Mouse (Mus musculus) regulatory T cell (primary cell): ENCODE results near the gene Duox1.

Experiments
- in situ Hi-C: fragments of 300-600 bp; cut with MboI, MseI; formaldehyde crosslinking; loops from one replicate; pipeline ENCODE4 v1.15.1; 2025; ENCODE audit warnings: high pct_unique_total_duplicates

Duox1 gene

DNA sequence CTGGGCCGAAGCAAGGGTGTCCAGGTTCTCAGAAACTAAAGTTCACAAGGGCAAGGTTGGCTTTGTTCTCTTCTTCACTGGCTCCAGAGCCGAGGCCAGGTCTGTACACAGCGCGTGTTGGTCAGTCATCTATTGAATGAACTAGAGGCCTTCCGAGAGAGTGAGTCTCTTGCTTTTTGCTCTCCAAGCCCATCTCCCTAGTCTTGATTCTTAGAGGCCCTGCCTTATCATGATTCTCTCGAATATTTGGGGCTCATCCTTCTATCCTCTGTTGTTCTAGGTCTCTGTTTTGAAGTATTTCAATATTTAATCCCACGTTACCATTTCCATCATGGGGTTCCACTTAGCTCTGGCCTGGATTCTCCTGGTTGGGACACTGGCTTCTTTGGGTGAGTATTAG, at the start of gene Duox1:
TSS of gene Duox1 (plus strand) at position 301 of the 400 bp plus-strand sequence.
- in situ Hi-C loops: no loop called here

GRCm38 (mm10) chr2:122266407-122267193, 48.9 kb upstream of the Duox1 start:
- in situ Hi-C loops: loop anchor here (25.0 kb wide), 1 partner anchor 1071 kb away; no protein-coding TSS in a partner anchor

GRCm38 (mm10) chr2:122278769-122279168, 36.7 kb upstream of the Duox1 start:
- in situ Hi-C loops: no loop called here

- in situ Hi-C loops: no loop called here
Observed at GRCm38 (mm10) chr2:122284091-122284490, 31.4 kb upstream of the Duox1 start.

GRCm38 (mm10) chr2:122286137-122286536, 29.3 kb upstream of the Duox1 start:
- in situ Hi-C loops: no loop called here

GRCm38 (mm10) chr2:122294916-122295315, 20.6 kb upstream of the Duox1 start:
- in situ Hi-C loops: no loop called here

GRCm38 (mm10) chr2:122297271-122298095, 18.0 kb upstream of the Duox1 start:
- in situ Hi-C loops: no loop called here

DNA sequence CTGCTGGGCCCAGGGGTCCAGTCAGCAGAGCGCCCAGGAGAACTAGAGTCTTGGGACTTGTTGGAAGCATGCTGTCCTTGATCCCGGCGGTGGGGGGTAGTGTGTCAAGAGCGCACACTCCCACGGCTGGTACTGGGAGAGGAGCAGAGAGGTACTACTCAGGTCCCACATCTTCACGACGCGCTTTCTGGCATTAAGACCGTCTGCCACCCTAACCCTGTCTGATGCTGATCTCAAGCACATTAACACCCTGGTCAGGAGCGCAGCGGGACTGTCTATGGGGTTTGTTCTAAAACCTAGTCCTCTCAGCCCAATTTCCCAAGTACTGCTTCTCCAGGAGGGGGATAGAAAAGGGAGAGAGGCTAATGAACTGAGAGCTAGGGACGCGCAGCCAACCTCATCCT, 17.4 kb upstream of the Duox1 start, which contains the start of gene Duox2:
TSS of gene Duox2 (minus strand) at position 354 of the 404 bp plus-strand sequence.
- in situ Hi-C loops: no loop called here

DNA sequence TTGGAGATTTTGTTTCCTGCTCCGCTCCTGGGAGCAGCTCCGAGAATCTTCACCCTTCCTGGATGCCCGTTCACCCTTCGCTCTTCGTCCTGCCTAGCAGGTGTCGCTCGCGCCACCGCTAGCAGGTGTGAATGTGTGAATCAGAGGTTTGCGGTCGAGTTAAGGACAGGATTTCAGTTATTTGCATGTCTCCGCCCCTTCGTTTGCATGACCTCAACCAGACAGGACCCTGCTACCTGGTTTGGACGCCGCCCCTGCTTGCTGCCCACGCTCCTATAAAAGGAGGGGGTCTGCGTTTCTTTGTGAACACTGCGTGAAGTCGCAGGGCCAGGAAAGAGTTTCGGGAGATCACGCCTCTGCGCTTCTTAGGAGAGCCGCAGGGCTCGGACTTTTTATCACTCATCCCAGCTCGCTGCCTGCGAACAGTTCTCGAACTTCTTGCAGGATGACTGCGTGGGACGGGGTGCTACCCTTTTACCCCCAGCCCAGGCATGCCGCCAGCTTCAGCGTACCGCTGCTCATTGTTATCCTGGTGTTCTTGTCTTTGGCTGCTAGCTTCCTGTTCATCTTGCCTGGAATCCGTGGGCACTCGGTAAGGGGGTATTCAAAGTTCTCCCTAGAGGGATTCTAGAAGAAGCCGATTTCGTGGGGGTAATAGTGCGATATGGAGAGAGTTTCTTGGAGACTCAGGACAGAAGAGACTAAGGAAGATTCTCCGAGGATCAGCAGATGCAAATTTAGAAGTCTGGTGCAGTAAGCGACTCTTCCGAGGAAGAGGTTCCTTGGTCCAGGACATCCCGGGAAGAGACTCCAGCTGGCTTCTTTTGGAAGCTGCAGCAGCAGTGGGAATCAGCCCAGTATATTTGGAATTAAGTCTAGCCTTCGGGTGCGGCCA, 16.6 kb upstream of the Duox1 start, which contains the start of gene Duoxa2:
TSS of gene Duoxa2 (plus strand) at position 305 of the 895 bp plus-strand sequence.
- in situ Hi-C loops: no loop called here

GRCm38 (mm10) chr2:122299911-122300655, 15.4 kb upstream of the Duox1 start:
- in situ Hi-C loops: loop anchor here (5.0 kb wide), 1 partner anchor 103 kb away; no protein-coding TSS in a partner anchor

GRCm38 (mm10) chr2:122300656-122301020, 14.8 kb upstream of the Duox1 start:
- in situ Hi-C loops: loop anchor here (5.0 kb wide), 1 partner anchor 103 kb away; no protein-coding TSS in a partner anchor

DNA sequence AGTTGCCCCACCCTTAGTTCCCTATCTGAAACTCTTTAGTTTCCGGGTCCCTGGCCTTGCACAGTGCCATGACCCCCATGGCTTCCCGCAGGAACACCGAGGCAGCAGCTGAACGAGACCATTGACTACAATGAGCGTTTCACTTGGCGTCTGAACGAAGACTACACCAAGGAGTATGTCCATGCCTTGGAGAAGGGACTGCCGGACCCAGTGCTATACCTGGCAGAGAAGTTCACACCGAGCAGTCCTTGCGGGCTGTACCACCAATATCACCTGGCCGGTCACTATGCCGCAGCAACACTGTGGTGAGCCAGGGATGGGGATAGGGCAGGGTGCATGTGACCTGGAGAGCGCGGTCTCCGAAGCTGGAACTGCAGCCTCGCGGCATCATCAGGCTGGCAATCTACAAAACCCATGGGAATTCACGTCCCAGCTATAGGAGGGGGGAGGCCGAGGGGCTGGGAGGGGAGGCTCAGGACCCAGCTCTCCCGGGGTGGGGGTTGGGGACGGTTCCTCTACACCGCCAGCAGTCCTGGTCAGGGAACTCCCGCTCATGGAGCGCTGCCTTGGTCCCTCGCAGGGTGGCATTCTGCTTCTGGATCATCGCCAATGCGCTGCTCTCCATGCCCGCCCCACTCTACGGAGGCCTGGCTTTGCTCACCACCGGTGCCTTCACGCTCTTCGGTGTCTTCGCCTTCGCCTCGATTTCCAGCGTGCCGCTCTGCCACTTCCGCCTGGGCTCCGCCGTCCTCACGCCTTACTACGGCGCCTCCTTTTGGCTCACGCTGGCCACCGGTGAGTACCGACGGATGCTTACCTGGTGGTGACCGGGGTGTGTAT, 14.2 kb upstream of the Duox1 start:
- in situ Hi-C loops: loop anchor here (5.0 kb wide), 1 partner anchor 104 kb away; no protein-coding TSS in a partner anchor

- in situ Hi-C loops: loop anchor here (5.0 kb wide), 1 partner anchor 105 kb away; no protein-coding TSS in a partner anchor
Observed at GRCm38 (mm10) chr2:122301921-122302573, 13.4 kb upstream of the Duox1 start.

DNA sequence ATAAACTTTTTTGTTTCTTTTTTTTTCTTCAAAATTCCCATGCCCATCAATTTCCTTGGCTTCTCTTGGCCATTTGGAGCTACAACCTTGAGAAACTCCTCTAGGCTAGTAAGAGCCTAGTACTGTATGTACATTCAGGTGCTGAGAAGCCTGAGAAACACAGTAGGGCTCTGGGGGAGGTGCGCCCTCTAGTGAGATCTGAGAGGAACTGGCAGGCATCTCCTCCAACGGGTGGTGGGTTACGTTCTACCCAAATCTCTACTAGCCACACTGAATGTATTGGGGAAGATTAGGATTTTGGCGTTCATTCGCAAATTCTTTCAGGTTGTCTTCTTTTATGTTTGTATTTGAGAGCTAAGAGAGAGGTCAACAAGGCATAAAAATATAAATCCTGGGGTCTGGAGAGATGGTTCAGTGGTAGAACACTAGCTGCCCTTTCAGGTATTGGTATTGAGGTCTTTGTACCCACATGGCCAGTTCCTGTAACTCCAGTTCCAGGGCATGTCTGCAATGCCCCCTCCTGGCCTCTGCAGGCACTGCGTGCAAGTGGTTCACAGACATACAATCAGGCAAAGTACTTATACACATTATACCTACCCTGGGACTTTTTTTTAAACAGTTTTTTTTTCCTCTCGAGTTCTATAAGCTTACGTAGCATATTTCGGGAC, 12.8 kb upstream of the Duox1 start:
- in situ Hi-C loops: loop anchor here (5.0 kb wide), 1 partner anchor 105 kb away; no protein-coding TSS in a partner anchor

- in situ Hi-C loops: loop anchor here (5.0 kb wide), 1 partner anchor 107 kb away; no protein-coding TSS in a partner anchor
Observed at GRCm38 (mm10) chr2:122304544-122304943, 10.9 kb upstream of the Duox1 start.

GRCm38 (mm10) chr2:122305097-122305892, 10.2 kb upstream of the Duox1 start:
- in situ Hi-C loops: loop anchor here (5.0 kb wide), 1 partner anchor 42 kb away; no protein-coding TSS in a partner anchor

- in situ Hi-C loops: loop anchor here (5.0 kb wide), 1 partner anchor 41 kb away; no protein-coding TSS in a partner anchor
Observed at GRCm38 (mm10) chr2:122306184-122306583, 9.3 kb upstream of the Duox1 start.
